8 mouse cellular contexts compared by ENCODE assay signal in the genomic region with DNA sequence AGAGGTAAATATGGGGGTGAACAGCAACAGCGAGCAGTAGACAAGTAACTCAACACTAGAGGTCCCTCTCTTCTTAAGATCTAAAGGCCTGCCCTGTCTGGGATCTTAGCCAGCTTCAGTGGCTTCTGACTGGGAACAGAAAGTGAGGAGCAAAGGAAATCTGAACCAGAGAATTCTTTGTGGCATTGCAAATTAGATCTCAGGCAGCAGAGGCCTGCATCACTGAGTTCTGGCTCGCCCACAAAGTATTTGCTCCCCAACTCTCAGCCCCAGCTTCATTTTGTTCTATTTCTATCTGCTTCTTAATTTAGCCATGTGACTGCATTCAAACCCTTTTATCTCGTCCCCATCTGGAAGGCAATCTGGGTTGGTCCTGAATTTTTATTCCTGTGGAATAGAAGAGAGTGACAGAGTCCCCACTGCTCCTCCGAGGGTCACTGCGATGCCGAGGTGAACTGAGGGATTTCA.
DNase-seq lines count a peak whose midpoint lies in the region.

No protein-coding gene starts in this region.

- DNase-seq in ovary, adult 18-20 months (ENCODE audit: low spot score) = peak; percentile 3
- no peak for DNase-seq in ovary, postnatal 10 days (ENCODE audit: low spot score)
- peak; percentile 51 for DNase-seq in cerebellum, adult 8-10 months
- peak; percentile 65 to 68 for DNase-seq in frontal cortex, postnatal 14 days (ENCODE audit: low spot score in 2 of 2)
- DNase-seq in kidney, postnatal 36 days = peak; percentile 43 to 62
- DNase-seq in lung, postnatal 25 days (ENCODE audit: low spot score) = peak; percentile 14
- no peak for DNase-seq in B cell, adult 2 months
- DNase-seq in yolk sac, embryonic 10.5 days (ENCODE audit: low spot score) = no peak

Comparison
In these comparisons a context has a peak if more than half of its experiments do, and no peak if none do; other contexts are left out.
1. DNase-seq: peak in ovary, adult 18-20 months (single experiment), cerebellum, adult 8-10 months (single experiment), frontal cortex, postnatal 14 days (2 of 2), kidney, postnatal 36 days (2 of 2) and lung, postnatal 25 days (single experiment); none in ovary, postnatal 10 days (single experiment), B cell, adult 2 months (0 of 2) and yolk sac, embryonic 10.5 days (single experiment).